Mouse (Mus musculus) testis, adult 2 months (tissue): ENCODE results near the gene Pla2g1b.

Experiments used
- CTCF ChIP-seq: fragments of 200-500 bp; IDR thresholded peaks from 2 replicates; pipeline ENCODE4 v1.5.1; 2012; ENCODE audit warnings: low read depth, mild to moderate bottlenecking, inconsistent platforms, low read length, moderate library complexity; ENCODE audit not compliant: control insufficient read depth, insufficient read depth, insufficient replicate concordance
- POLR2A ChIP-seq: fragments of 200-500 bp; IDR thresholded peaks from 2 replicates; pipeline ENCODE4 v1.6.1; 2012; ENCODE audit warnings: low read depth, mild to moderate bottlenecking, inconsistent platforms, low read length, moderate library complexity; ENCODE audit not compliant: control insufficient read depth

GRCm38 (mm10) chr5:115488841-115489698, 23.0 kb downstream of the Pla2g1b start:
- TF ChIP-seq CTCF, result no peak
- peak; percentile 99 for TF ChIP-seq POLR2A
